Mouse (Mus musculus) heart, adult 2 months (tissue): ENCODE measurements around the gene Mfsd5.

Experiments used
- CTCF ChIP-seq: fragments of 200-600 bp; IDR thresholded peaks from 2 replicates; pipeline ENCODE4 v1.8.1; 2022; ENCODE audit warnings: antibody characterized with exemption, mild to moderate bottlenecking, moderate library complexity
- POLR2A ChIP-seq: fragments of 200-500 bp; IDR thresholded peaks from 2 replicates; pipeline ENCODE4 v1.6.1; 2011; ENCODE audit warnings: mild to moderate bottlenecking, low read depth, low read length, control low read depth; ENCODE audit not compliant: insufficient read depth

DNA sequence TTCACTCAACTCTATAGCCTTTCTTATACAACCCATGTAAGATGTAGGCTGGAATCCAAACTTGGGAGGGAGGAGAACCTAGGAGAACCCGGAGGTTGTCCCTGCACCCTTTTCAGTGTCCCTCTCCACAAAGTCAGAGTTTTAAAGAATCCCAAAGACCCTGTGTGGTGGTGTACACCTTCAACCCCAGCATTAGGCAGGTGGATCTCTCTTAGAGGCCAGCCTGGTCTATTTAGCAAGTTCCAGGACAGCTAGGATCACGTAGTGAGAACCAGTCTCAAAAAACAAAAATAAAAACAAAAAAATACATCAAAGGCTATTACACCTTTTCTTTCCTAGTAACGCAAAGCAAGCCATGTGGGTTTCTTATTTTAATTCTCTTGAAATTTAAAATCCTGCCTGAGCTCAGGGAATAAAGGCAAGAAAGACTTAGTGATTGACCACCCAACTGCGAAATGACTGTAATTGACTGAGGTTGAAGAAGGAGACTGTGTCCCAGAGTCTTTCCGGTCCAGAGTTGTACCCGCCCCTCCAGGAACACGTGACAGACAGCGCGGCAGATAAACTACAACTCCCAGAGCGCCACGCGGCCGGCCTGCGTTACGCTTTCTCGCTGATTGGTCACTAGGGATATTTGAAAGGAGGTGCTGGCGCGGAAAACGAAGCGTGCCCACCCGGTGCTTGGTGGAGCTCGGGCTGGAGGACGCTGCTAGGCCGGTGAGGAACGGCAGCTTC, 16.5 kb downstream of the Mfsd5 start, which contains the start of gene Espl1:
- TF ChIP-seq CTCF (no peak), POLR2A (peak; percentile 81)
